Mouse (Mus musculus) kidney, embryonic 16.5 days (tissue): ENCODE data around the gene Ttc37. TPM values are rescaled to one million over a fixed set of nuclear protein-coding genes. Genes with fewer than 3 reads are reported as not detected.

ENCODE experiments used
- ATAC-seq: fragments of 200-750 bp; cut with Nextera tagmentation; 2 replicates; pipeline ENCODE4 v1.8.0; 2017; ENCODE audit warnings: moderate TSS enrichment; ENCODE audit not compliant: low FRiP score, low TSS enrichment
- H3K27ac ChIP-seq: fragments of 300-500 bp; sonication (generic); 2 replicates; pipeline ENCODE4 v1.5.1; 2014; ENCODE audit warnings: low read length
- H3K27me3 ChIP-seq: fragments of 300-500 bp; sonication (generic); 2 replicates; pipeline ENCODE4 v1.6.1; 2014; ENCODE audit warnings: low read length, control low read depth, mixed read lengths; ENCODE audit not compliant: insufficient read depth
- H3K36me3 ChIP-seq: fragments of 300-500 bp; sonication (generic); 2 replicates; pipeline ENCODE4 v1.6.1; 2014; ENCODE audit warnings: low read length, control low read depth, mixed read lengths; ENCODE audit not compliant: insufficient read depth
- H3K4me1 ChIP-seq: fragments of 300-500 bp; sonication (generic); 2 replicates; pipeline ENCODE4 v1.6.1; 2014; ENCODE audit warnings: low read length, control low read depth, mixed read lengths; ENCODE audit not compliant: insufficient read depth
- H3K4me2 ChIP-seq: fragments of 300-500 bp; sonication (generic); replicated peaks from 2 replicates; pipeline ENCODE4 v1.6.1; 2014; ENCODE audit warnings: low read depth, low read length
- H3K4me3 ChIP-seq: fragments of 300-500 bp; sonication (generic); 2 replicates; pipeline ENCODE4 v1.5.1; 2014; ENCODE audit warnings: mild to moderate bottlenecking, low read length
- H3K9ac ChIP-seq: fragments of 300-500 bp; sonication (generic); replicated peaks from 2 replicates; pipeline ENCODE4 v1.6.1; 2014; ENCODE audit warnings: low read length
- H3K9me3 ChIP-seq: fragments of 300-500 bp; sonication (generic); 2 replicates; pipeline ENCODE4 v1.6.1; 2016; ENCODE audit warnings: low read length, control low read depth
- WGBS: fragments of 180-500 bp; shearing (Covaris S2); extraction: QIAGEN DNeasy Blood & Tissue Kit; methylation state at CpG from one replicate; pipeline ENCODE4 v1.1.7; 2014; 5-methylcytosine and 5-hydroxymethylcytosine counted together
- polyA plus RNA-seq: library from polyadenylated mRNA; unstranded; fragments of >200 nt; fragmentation: Nextera tagmentation; extraction: Ambion mirVana; gene quantifications from 2 replicates; pipeline ENCODE4 v1.2.1, GENCODE M21; 2015

Ttc37 gene
- polyA plus RNA-seq, 1 experiment from 2014 or later: 13.9 TPM

DNA sequence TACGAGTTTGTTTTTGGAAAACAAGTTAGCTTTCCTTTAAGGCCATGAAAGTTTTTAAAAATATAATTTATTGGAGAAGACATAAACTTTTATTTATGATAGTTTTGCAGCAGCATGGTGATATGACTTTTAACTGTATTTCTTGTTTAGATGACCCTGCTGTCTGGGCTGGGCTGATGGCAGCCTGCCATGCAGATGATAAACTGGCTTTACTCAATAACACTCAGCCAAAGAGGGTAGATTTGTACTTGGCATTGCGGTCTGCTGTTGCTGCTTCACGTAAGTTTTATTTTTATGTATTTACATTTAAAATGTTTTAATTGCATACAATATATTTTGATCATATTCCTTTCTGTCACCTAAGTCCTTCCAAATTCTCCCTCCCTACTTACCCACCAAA, 58.6 kb downstream of the Ttc37 start:
- Histone ChIP-seq H3K4me1 (no peaks in the 10 kb centered on the region), H3K27me3 (no peaks in the 10 kb centered on the region), H3K27ac (no peak overlapping the region), H3K9me3 (0 out of 2 replicates have a peak, but pooled peaks cover 3% of the 10 kb centered on the region), H3K9ac (no peak overlapping the region), H3K4me3 (no peak overlapping the region), H3K4me2 (no peak overlapping the region), H3K36me3 (peaks cover 51% of the 10 kb centered on the region)
- ATAC-seq: no peak
- 78% methylated on average over 3 of the region's 3 CpGs for WGBS

DNA sequence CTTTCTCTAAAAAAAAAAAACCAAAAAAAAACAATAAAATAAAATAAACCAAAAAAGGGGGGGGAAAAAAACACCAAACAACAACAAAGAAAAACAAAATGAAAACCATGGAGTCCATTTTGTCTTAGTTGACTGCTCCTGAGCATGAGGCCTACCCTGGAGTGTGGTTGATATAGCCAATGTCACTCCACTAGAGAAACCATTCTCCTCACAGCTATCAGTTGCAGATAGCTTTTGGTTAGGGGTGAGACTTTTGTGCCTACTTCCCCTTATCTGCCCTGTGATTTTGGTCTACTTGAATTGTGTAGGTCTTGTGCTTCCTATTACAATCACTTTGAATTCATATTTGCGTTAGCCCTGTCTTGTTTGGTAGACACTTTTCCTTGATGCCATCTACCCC, 59.0 kb downstream of the Ttc37 start:
- Histone ChIP-seq H3K27me3 (no peaks in the 10 kb centered on the region), H3K36me3 (peaks cover 55% of the 10 kb centered on the region), H3K9me3 (0 out of 2 replicates have a peak, but pooled peaks cover 3% of the 10 kb centered on the region), H3K4me2 (no peak overlapping the region), H3K4me3 (no peak overlapping the region), H3K27ac (no peak overlapping the region), H3K9ac (no peak overlapping the region), H3K4me1 (no peaks in the 10 kb centered on the region)
- WGBS: 85% methylated on average over 1 of the region's 1 CpGs
- no peak for ATAC-seq

DNA sequence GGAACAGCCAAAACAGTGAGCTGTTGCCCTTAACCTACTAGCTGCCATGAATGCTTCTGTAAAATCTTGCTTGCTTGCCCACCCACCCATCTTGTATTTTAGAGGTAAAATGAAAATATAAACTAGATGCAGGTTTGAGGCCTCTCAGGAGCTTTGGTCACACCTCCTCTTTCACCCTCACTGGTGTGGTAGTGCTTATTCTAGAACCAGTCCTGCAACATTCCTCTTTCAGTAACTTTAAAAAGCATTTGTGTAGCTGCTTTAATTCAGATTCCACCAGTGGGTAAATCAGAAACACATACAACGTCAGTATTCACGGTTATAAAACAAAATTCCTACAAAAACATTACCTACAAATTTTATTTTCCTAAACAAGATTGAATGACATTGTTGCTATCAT, 62.1 kb downstream of the Ttc37 start:
- Histone ChIP-seq H3K4me1 (no peaks in the 10 kb centered on the region), H3K27ac (no peak overlapping the region), H3K9ac (no peak overlapping the region), H3K27me3 (no peaks in the 10 kb centered on the region), H3K4me3 (no peak overlapping the region), H3K9me3 (peaks cover 6% of the 10 kb centered on the region; the same call in 1 of the 2 replicates), H3K36me3 (peaks cover 46% of the 10 kb centered on the region), H3K4me2 (no peak overlapping the region)
- ATAC-seq: no peak
- 83% methylated on average over 2 of the region's 2 CpGs for WGBS

DNA sequence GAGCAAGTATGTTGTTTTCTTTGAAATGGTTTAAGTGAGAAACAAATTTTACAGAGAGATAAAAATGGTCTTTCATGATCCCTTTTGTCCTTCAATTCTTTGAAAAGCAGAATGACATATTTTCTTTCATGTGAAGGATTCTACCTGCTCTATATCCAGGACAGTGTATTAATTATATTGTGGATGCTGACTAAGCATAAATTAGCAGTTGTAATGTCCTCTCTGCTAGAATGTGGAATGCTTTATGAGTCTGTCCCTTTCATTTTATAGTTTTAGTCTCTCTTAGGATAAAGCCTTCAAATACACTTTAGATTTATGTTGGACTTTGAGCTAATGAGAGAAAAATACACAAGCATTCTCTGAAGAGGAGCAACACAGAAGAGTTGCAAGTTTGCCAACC, 75.8 kb downstream of the Ttc37 start:
- ATAC-seq: no peak
- H3K9ac ChIP-seq: no peak overlapping the region
- H3K27ac ChIP-seq: no peak overlapping the region

DNA sequence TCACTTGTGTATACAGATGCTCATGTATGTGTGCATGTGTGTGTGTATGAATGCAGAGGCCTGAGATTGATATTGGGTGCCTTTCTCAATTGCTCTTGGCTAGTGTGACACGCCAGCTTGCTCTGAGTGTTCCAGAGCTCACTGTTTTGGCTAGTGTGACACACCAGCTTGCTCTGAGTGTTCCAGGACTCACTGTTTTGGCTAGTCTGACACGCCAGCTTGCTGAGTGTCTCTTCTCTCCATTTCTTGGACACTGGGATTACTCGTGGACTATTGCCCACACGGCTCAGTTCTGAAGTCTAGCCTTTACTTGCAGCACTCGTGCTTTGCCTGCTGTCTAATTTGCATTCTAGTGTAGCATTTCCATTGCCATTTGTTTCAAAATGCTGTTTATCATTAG, 80.2 kb downstream of the Ttc37 start:
- no peaks in the 10 kb centered on the region for H3K27me3 ChIP-seq
- no peak overlapping the region for H3K27ac ChIP-seq
- 96% methylated on average over 5 of the region's 5 CpGs for WGBS
- H3K4me3 ChIP-seq: no peak overlapping the region
- 0 out of 2 replicates have a peak, but pooled peaks cover 9% of the 10 kb centered on the region for H3K9me3 ChIP-seq
- H3K9ac ChIP-seq: no peak overlapping the region
- ATAC-seq: no peak
- H3K36me3 ChIP-seq: peaks cover 32% of the 10 kb centered on the region
- H3K4me2 ChIP-seq: no peak overlapping the region
- no peaks in the 10 kb centered on the region for H3K4me1 ChIP-seq

More for the DNA sequence above, 75.8 kb downstream of the Ttc37 start:
- no peaks in the 10 kb centered on the region for H3K27me3 ChIP-seq
- H3K4me2 ChIP-seq: no peak overlapping the region
- H3K36me3 ChIP-seq: peaks cover 32% of the 10 kb centered on the region
- no peak overlapping the region for H3K4me3 ChIP-seq
- H3K4me1 ChIP-seq: no peaks in the 10 kb centered on the region
- H3K9me3 ChIP-seq: 0 out of 2 replicates have a peak, but pooled peaks cover 9% of the 10 kb centered on the region

DNA sequence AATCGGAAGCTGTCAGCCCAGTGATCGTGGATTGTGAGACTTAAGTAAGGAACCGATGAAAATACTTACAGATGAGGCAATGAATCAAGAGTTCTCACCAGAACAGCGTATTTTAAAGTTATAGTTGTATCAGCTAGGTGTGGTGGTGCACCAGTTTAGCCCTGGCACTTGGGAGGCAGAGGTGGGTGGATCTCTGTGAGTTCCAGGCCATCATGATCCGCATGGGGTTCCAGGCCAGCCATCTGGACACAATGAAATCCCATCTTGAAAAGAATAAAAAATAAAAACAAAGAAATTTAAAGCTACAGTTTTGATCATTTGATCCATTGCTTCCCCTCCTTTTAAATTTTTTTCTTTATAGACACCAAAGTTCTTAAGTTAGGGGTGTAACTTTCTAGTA, 89.1 kb downstream of the Ttc37 start:
- Histone ChIP-seq H3K9ac (no peak overlapping the region), H3K9me3 (peaks cover 5% of the 10 kb centered on the region; the same call in 1 of the 2 replicates), H3K27ac (no peak overlapping the region), H3K4me1 (no peaks in the 10 kb centered on the region), H3K36me3 (peaks cover 40% of the 10 kb centered on the region), H3K4me2 (no peak overlapping the region), H3K27me3 (no peaks in the 10 kb centered on the region), H3K4me3 (no peak overlapping the region)
- 92% methylated on average over 5 of the region's 5 CpGs for WGBS
- ATAC-seq: no peak

DNA sequence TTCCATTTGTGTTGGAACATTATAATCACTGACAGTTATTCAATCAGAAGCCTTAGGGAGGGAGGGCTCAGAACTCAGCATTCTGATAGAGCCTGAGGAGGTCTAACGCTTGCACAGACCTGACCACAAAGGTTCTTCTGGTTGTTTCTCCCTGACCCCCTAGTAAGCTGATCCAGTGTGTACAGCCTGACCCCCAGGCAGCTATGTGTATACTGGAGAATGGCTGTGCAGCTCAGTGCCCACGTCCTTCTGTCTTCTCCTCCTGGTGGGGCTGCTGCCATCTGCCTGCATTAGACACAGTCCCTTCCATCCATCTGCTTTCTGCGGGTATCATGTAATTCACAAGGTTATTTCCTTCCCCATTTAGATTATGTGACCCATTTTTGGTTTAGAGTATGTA, 90.7 kb downstream of the Ttc37 start:
- H3K4me1 ChIP-seq: no peaks in the 10 kb centered on the region
- peaks cover 43% of the 10 kb centered on the region for H3K36me3 ChIP-seq
- no peak overlapping the region for H3K4me3 ChIP-seq
- no peak overlapping the region for H3K9ac ChIP-seq
- H3K4me2 ChIP-seq: no peak overlapping the region
- ATAC-seq: no peak
- no peak overlapping the region for H3K27ac ChIP-seq
- WGBS: 90% methylated on average over 3 of the region's 3 CpGs
- no peaks in the 10 kb centered on the region for H3K27me3 ChIP-seq
- H3K9me3 ChIP-seq: peaks cover 5% of the 10 kb centered on the region; the same call in 1 of the 2 replicates

DNA sequence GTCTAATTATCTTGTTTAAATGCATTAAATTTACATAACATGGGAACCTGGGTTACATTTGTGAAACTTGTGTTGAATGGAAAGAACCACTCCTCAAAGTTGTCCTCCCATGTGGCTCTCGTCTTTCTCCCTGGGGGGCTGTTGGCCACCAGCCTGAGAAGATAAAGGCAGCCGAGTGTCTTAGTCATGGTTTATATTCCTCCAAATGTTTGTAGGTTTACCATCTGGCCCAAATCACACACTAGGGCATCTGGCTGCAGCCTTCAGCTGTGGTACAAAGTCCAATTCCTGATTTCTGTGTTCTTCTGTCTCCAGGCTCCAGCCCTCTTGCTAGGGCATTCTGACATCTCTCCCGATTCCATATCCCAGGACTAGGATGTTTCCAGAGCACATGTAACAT, 91.7 kb downstream of the Ttc37 start:
- no peak overlapping the region for H3K27ac ChIP-seq
- H3K9me3 ChIP-seq: peaks cover 5% of the 10 kb centered on the region; the same call in 1 of the 2 replicates
- no peak overlapping the region for H3K4me2 ChIP-seq
- WGBS: 85% methylated on average over 3 of the region's 3 CpGs
- H3K36me3 ChIP-seq: peaks cover 43% of the 10 kb centered on the region
- no peak overlapping the region for H3K9ac ChIP-seq
- H3K27me3 ChIP-seq: no peaks in the 10 kb centered on the region
- ATAC-seq: no peak
- no peaks in the 10 kb centered on the region for H3K4me1 ChIP-seq
- no peak overlapping the region for H3K4me3 ChIP-seq

DNA sequence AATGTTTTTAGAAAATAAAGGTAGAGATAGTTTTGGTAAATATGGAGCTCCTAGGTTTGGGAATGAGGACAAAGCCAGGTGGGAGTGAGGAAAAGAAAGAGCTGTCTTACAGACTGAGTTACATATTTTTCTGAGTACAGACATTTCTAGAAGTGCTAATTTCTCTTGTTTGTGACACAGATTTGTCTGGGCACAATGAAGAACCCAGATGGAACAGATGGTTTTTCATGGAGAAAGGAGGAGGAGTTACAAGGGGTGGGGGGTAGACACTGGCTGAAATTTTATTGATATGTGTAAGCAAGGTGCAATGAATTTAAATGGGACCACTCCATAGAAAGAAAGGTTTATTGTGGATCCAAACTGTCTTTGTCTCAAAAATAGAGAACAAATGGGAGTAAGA, 96.4 kb downstream of the Ttc37 start:
- no peak overlapping the region for H3K27ac ChIP-seq
- no peak for ATAC-seq
- H3K36me3 ChIP-seq: peaks cover 28% of the 10 kb centered on the region
- H3K27me3 ChIP-seq: no peaks in the 10 kb centered on the region
- H3K9ac ChIP-seq: no peak overlapping the region
- H3K4me1 ChIP-seq: no peaks in the 10 kb centered on the region
- H3K4me2 ChIP-seq: no peak overlapping the region
- H3K4me3 ChIP-seq: no peak overlapping the region
- peaks cover 5% of the 10 kb centered on the region; the same call in 1 of the 2 replicates for H3K9me3 ChIP-seq

DNA sequence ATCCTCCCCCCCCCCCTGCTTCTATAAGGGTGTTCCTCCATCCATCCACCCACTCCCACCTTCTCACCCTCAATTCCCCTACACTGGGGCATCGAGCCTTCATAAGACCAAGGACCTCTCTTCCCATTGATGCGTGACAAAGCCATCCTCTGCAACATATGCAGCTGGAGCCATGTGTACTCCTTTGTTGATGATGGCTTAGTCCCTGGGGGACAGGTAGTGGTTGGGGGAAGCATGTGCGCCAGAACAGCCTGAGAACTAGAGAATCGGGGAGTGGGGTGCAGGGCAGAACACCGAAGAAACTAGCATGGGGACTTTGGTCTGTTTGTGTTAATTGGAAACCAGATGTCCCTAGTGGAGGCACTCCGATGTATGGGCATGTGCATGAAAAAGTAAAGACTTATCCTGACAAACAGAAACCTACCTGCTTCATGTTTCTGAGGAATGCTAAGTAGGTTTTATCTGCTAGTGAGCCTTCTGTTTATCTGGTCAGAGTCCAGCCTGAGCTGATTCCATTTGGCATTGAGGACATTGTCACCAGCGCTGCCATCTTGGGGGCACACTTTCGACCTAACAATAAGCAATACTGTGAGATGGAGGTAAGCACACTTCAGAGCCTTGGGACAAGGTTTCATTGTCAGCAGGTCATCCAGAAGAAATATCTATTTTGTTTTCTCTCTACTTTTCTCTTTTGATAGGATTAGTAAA, 97.1 kb downstream of the Ttc37 start:
- Histone ChIP-seq H3K9me3 (peaks cover 5% of the 10 kb centered on the region; the same call in 1 of the 2 replicates), H3K36me3 (peaks cover 24% of the 10 kb centered on the region), H3K27me3 (no peaks in the 10 kb centered on the region), H3K9ac (no peak overlapping the region), H3K4me3 (no peak overlapping the region), H3K27ac (no peak overlapping the region), H3K4me1 (no peaks in the 10 kb centered on the region), H3K4me2 (no peak overlapping the region)
- no peak for ATAC-seq
- 88% methylated on average over 8 of the region's 8 CpGs for WGBS
